Mouse (Mus musculus) MEL (cell line): ENCODE results near the gene Atg9b. TPM values are rescaled to one million over a fixed set of nuclear protein-coding genes. Genes with fewer than 3 reads are reported as not detected.

Experiments used
- DNase-seq: peaks from one replicate; pipeline ENCODE4 v3.0.0; 2011; ENCODE audit warnings: low read depth, low spot score
- H3K27ac ChIP-seq: 2 replicates; pipeline ENCODE4 v1.5.1; 2012; ENCODE audit warnings: low read depth, mild to moderate bottlenecking, control low read depth, low read length, moderate library complexity; ENCODE audit not compliant: control insufficient read depth
- H3K27me3 ChIP-seq, 2 experiments: fragments of 150-350 bp in 1 of 2; sonication (generic) in 1 of 2; 2 replicates each; pipeline ENCODE4 v1.6.1; 2012; ENCODE audit warnings: low read length in 2 of 2, mild to moderate bottlenecking in 2 of 2, improper control_type of control experiment in 1 of 2, moderate library complexity in 1 of 2; ENCODE audit not compliant: insufficient read depth in 2 of 2, control insufficient read depth in 1 of 2
- H3K36me3 ChIP-seq, 2 experiments: 2 replicates each; pipeline ENCODE4 v1.6.1; 2012 to 2014; ENCODE audit warnings: low read length in 2 of 2, improper control_type of control experiment in 1 of 2, inconsistent platforms in 1 of 2, mild to moderate bottlenecking in 1 of 2; ENCODE audit not compliant: insufficient read depth in 2 of 2, control insufficient read depth in 1 of 2
- H3K4me1 ChIP-seq, 2 experiments: fragments of 150-350 bp in 1 of 2; sonication (generic) in 1 of 2; 2 replicates each; pipeline ENCODE4 v1.6.1; 2012; ENCODE audit warnings: low read length in 2 of 2, improper control_type of control experiment in 1 of 2, mild to moderate bottlenecking in 1 of 2; ENCODE audit not compliant: insufficient read depth in 2 of 2, control insufficient read depth in 1 of 2
- H3K4me3 ChIP-seq, 2 experiments: fragments of 150-350 bp in 1 of 2; sonication (generic) in 1 of 2; 2 replicates each; pipeline ENCODE4 v1.5.1; 2012; ENCODE audit warnings: low read depth in 2 of 2, low read length in 2 of 2, mild to moderate bottlenecking in 2 of 2, moderate library complexity in 2 of 2, control low read depth in 1 of 2, improper control_type of control experiment in 1 of 2; ENCODE audit not compliant: control insufficient read depth in 1 of 2, insufficient read depth in 1 of 2
- H3K79me2 ChIP-seq: 2 replicates; pipeline ENCODE4 v1.6.1; 2012; ENCODE audit warnings: mild to moderate bottlenecking, low read length, moderate library complexity; ENCODE audit not compliant: control insufficient read depth, poor library complexity, insufficient read depth
- H3K9ac ChIP-seq: 2 replicates; pipeline ENCODE4 v1.6.1; 2012; ENCODE audit warnings: low read depth, mild to moderate bottlenecking, control low read depth, low read length, moderate library complexity; ENCODE audit not compliant: control insufficient read depth, poor library complexity, severe bottlenecking
- H3K9me3 ChIP-seq: fragments of 150-350 bp; sonication (generic); replicated peaks from 2 replicates; pipeline ENCODE4 v1.6.1; 2012; ENCODE audit warnings: mild to moderate bottlenecking, low read length, improper control_type of control experiment, moderate library complexity; ENCODE audit not compliant: insufficient read depth
- CHD1 ChIP-seq: IDR thresholded peaks from 2 replicates; pipeline ENCODE4 v1.6.1; 2012; ENCODE audit warnings: low read depth, mild to moderate bottlenecking, inconsistent platforms, low read length, improper control_type of control experiment
- E2F4 ChIP-seq: IDR thresholded peaks from 2 replicates; pipeline ENCODE4 v1.6.1; 2011; ENCODE audit warnings: low read depth, low read length, improper control_type of control experiment, borderline replicate concordance
- ELF1 ChIP-seq: IDR thresholded peaks from 2 replicates; pipeline ENCODE4 v1.6.1; 2014; ENCODE audit warnings: low read depth, mild to moderate bottlenecking, inconsistent platforms, low read length, improper control_type of control experiment, moderate library complexity
- EP300 ChIP-seq, 2 experiments: IDR thresholded peaks; 2 replicates each; pipeline ENCODE4 v1.6.1; 2011; ENCODE audit warnings: improper control_type of control experiment in 2 of 2, low read length in 2 of 2, low read depth in 1 of 2, mild to moderate bottlenecking in 1 of 2
- GABPA ChIP-seq: IDR thresholded peaks from 2 replicates; pipeline ENCODE4 v1.6.1; 2012; ENCODE audit warnings: low read depth, mild to moderate bottlenecking, inconsistent platforms, low read length, improper control_type of control experiment, moderate library complexity
- GATA1 ChIP-seq: IDR thresholded peaks from 2 replicates; pipeline ENCODE4 v1.6.1; 2011; ENCODE audit warnings: low read depth, low read length, improper control_type of control experiment
- KAT2A ChIP-seq: conservative IDR thresholded peaks from 2 replicates; pipeline ENCODE4 v1.6.1; 2012; ENCODE audit warnings: low read depth, low read length, improper control_type of control experiment, inconsistent platforms
- MAX ChIP-seq: IDR thresholded peaks from 2 replicates; pipeline ENCODE4 v1.6.1; 2011; ENCODE audit warnings: low read length, improper control_type of control experiment
- MAZ ChIP-seq: IDR thresholded peaks from 2 replicates; pipeline ENCODE4 v1.6.1; 2012; ENCODE audit warnings: low read depth, mild to moderate bottlenecking, inconsistent platforms, low read length, improper control_type of control experiment
- MEF2A ChIP-seq: IDR thresholded peaks from 2 replicates; pipeline ENCODE4 v1.6.1; 2014; ENCODE audit warnings: low read depth, mild to moderate bottlenecking, inconsistent platforms, low read length, improper control_type of control experiment; ENCODE audit not compliant: poor library complexity, insufficient replicate concordance, severe bottlenecking; ENCODE audit errors: extremely low read depth
- MXI1 ChIP-seq: IDR thresholded peaks from 2 replicates; pipeline ENCODE4 v1.6.1; 2011; ENCODE audit warnings: mild to moderate bottlenecking, low read depth, low read length, improper control_type of control experiment
- NELFE ChIP-seq: IDR thresholded peaks from 2 replicates; pipeline ENCODE4 v1.6.1; 2011; ENCODE audit warnings: low read depth, low read length, improper control_type of control experiment
- POLR2AphosphoS2 ChIP-seq: IDR thresholded peaks from 2 replicates; pipeline ENCODE4 v1.6.1; 2011; ENCODE audit warnings: low read length, improper control_type of control experiment
- RCOR1 ChIP-seq: IDR thresholded peaks from 2 replicates; pipeline ENCODE4 v1.6.1; 2012; ENCODE audit warnings: low read depth, mild to moderate bottlenecking, inconsistent platforms, low read length, improper control_type of control experiment
- SIN3A ChIP-seq: IDR thresholded peaks from 2 replicates; pipeline ENCODE4 v1.6.1; 2012; ENCODE audit warnings: low read length, improper control_type of control experiment, inconsistent platforms
- TAL1 ChIP-seq: IDR thresholded peaks from 2 replicates; pipeline ENCODE4 v1.6.1; 2012; ENCODE audit warnings: mild to moderate bottlenecking, inconsistent platforms, low read length, moderate library complexity, mixed read lengths
- TBP ChIP-seq: IDR thresholded peaks from 2 replicates; pipeline ENCODE4 v1.8.0; 2011; ENCODE audit warnings: low read depth, low read length, improper control_type of control experiment
- TCF12 ChIP-seq: IDR thresholded peaks from 2 replicates; pipeline ENCODE4 v1.6.1; 2014; ENCODE audit warnings: low read depth, mild to moderate bottlenecking, inconsistent platforms, low read length, improper control_type of control experiment, moderate library complexity
- UBTF ChIP-seq: IDR thresholded peaks from 2 replicates; pipeline ENCODE4 v1.6.1; 2012; ENCODE audit warnings: low read depth, mild to moderate bottlenecking, inconsistent platforms, low read length, improper control_type of control experiment, moderate library complexity, borderline replicate concordance; ENCODE audit not compliant: insufficient read depth
- USF1 ChIP-seq: IDR thresholded peaks from 2 replicates; pipeline ENCODE4 v1.6.1; 2014; ENCODE audit warnings: low read depth, mild to moderate bottlenecking, inconsistent platforms, low read length, improper control_type of control experiment, moderate library complexity
- USF2 ChIP-seq, 2 experiments: IDR thresholded peaks; 2 replicates each; pipeline ENCODE4 v1.6.1; 2011 to 2012; ENCODE audit warnings: improper control_type of control experiment in 2 of 2, low read length in 2 of 2, borderline replicate concordance in 1 of 2, inconsistent platforms in 1 of 2, low read depth in 1 of 2, mild to moderate bottlenecking in 1 of 2; ENCODE audit not compliant: insufficient read depth in 1 of 2
- ZC3H11A ChIP-seq: IDR thresholded peaks from 2 replicates; pipeline ENCODE4 v1.6.1; 2012; ENCODE audit warnings: low read depth, mild to moderate bottlenecking, inconsistent platforms, low read length, improper control_type of control experiment
- ZKSCAN1 ChIP-seq: IDR thresholded peaks from 2 replicates; pipeline ENCODE4 v1.6.1; 2012; ENCODE audit warnings: low read depth, mild to moderate bottlenecking, inconsistent platforms, low read length, improper control_type of control experiment, moderate library complexity
- ZMIZ1 ChIP-seq: IDR thresholded peaks from 2 replicates; pipeline ENCODE4 v1.6.1; 2012; ENCODE audit warnings: low read depth, mild to moderate bottlenecking, inconsistent platforms, low read length, improper control_type of control experiment, moderate library complexity
- polyA plus RNA-seq, 2 experiments: library from polyadenylated mRNA; stranded (reverse) in 1 of 2; unstranded in 1 of 2; fragments of >175 nt in 1 of 2; fragments of >200 nt in 1 of 2; gene quantifications; 2 replicates each; pipeline versions ENCODE4 v1.2.1 to v1.2.4; 2012; ENCODE audit warnings: low replicate concordance in 2 of 2, low read depth in 1 of 2; ENCODE audit not compliant: insufficient read length in 2 of 2, insufficient read depth in 1 of 2, missing spikeins in 1 of 2
- total RNA-seq: library from RNA; depleted of rRNA; stranded (reverse); fragments of 300-350 nt; gene quantifications from 2 replicates; pipeline ENCODE4 v1.2.3, GENCODE M21; 2012

The Atg9b gene
- total and polyA plus RNA-seq, 3 experiments = 41.2 to 41.5 TPM; not detected in 1

- no peak for TF ChIP-seq KAT2A
- TF ChIP-seq GABPA = no peak
These were observed 25.5 kb downstream of the Atg9b start (continued) for GRCm38 (mm10) chr5:24366426-24366825.

GRCm38 (mm10) chr5:24365528-24365927, 26.4 kb downstream of the Atg9b start:
- H3K27ac ChIP-seq = no peak overlapping the region
- H3K4me1 ChIP-seq = peaks cover 2 to 13% of the 10 kb centered on the region in 2 experiments; a peak in 3 of 4 replicates
- H3K36me3 ChIP-seq = peaks cover 0 to 4% of the 10 kb centered on the region in 2 experiments; a peak in 2 of 4 replicates
- no peaks in the 10 kb centered on the region for H3K79me2 ChIP-seq
- peak; percentile 69 for DNase-seq
- no peaks in the 10 kb centered on the region for H3K27me3 ChIP-seq
- H3K9me3 ChIP-seq = no peaks in the 10 kb centered on the region
- no peak overlapping the region for H3K4me3 ChIP-seq
- no peak overlapping the region for H3K9ac ChIP-seq
- no peak for TF ChIP-seq CHD1
- peak; percentile 43; the same call in 1 of the 2 replicates for TF ChIP-seq SIN3A
- TF ChIP-seq TCF12 = peak; percentile 93
- no peak for TF ChIP-seq GABPA
- TF ChIP-seq KAT2A = no peak
- TF ChIP-seq MAX = no peak
- TF ChIP-seq TAL1 = peak; percentile 89
- TF ChIP-seq RCOR1 = peak; percentile 99
- peak; percentile 81 to 90 for TF ChIP-seq EP300 (IDR thresholded peaks at IDR 0.05; ENCODE audit: low read depth in 1 of 2, low read length in 2 of 2)
- TF ChIP-seq E2F4 = no peak
- no peak for TF ChIP-seq NELFE
- TF ChIP-seq ZC3H11A = no peak
- TF ChIP-seq MXI1 = peak; percentile 42; the same call in 1 of the 2 replicates
- TF ChIP-seq MAZ = peak; percentile 62; the same call in 1 of the 2 replicates
- peak; percentile 83 for TF ChIP-seq GATA1
- TF ChIP-seq TBP = no peak
- TF ChIP-seq ZMIZ1 = no peak

- no peaks in the 10 kb centered on the region for H3K27me3 ChIP-seq
- no peak overlapping the region for H3K27ac ChIP-seq
- H3K79me2 ChIP-seq = no peaks in the 10 kb centered on the region
- TF ChIP-seq MAZ = no peak
- no peak for TF ChIP-seq TCF12
- no peak for TF ChIP-seq USF2 (IDR thresholded peaks at IDR 0.05; ENCODE audit: borderline replicate concordance in 1 of 2, insufficient read depth in 1 of 2, low read depth in 1 of 2, low read length in 2 of 2)
- TF ChIP-seq GABPA = no peak
- TF ChIP-seq ZKSCAN1 = no peak
- no peak for TF ChIP-seq CHD1
- TF ChIP-seq POLR2AphosphoS2 = no peak
- TF ChIP-seq MAX = no peak
- TF ChIP-seq ELF1 = no peak
- TF ChIP-seq TAL1 = no peak
- TF ChIP-seq UBTF = no peak
- TF ChIP-seq GATA1 = no peak
- no peak for TF ChIP-seq KAT2A
- TF ChIP-seq USF1 = no peak
- no peak for TF ChIP-seq SIN3A
- TF ChIP-seq MEF2A = no peak
- peaks cover 2 to 13% of the 10 kb centered on the region in 2 experiments; a peak in 3 of 4 replicates for H3K4me1 ChIP-seq
- peaks cover 0 to 4% of the 10 kb centered on the region in 2 experiments; a peak in 2 of 4 replicates for H3K36me3 ChIP-seq
- no peak for DNase-seq
- no peak overlapping the region for H3K9ac ChIP-seq
- H3K4me3 ChIP-seq = no peak overlapping the region
- H3K9me3 ChIP-seq = no peaks in the 10 kb centered on the region
These were observed 27.0 kb downstream of the Atg9b start for GRCm38 (mm10) chr5:24364963-24365362.
